Mouse (Mus musculus): ENCODE data around the gene Zfp189.
"Not testable (repeated sequence)": the region's sequence is repeated elsewhere in the genome, so short reads cannot be mapped to it uniquely, and the experiment has no call there.

Zfp189 gene

DNA sequence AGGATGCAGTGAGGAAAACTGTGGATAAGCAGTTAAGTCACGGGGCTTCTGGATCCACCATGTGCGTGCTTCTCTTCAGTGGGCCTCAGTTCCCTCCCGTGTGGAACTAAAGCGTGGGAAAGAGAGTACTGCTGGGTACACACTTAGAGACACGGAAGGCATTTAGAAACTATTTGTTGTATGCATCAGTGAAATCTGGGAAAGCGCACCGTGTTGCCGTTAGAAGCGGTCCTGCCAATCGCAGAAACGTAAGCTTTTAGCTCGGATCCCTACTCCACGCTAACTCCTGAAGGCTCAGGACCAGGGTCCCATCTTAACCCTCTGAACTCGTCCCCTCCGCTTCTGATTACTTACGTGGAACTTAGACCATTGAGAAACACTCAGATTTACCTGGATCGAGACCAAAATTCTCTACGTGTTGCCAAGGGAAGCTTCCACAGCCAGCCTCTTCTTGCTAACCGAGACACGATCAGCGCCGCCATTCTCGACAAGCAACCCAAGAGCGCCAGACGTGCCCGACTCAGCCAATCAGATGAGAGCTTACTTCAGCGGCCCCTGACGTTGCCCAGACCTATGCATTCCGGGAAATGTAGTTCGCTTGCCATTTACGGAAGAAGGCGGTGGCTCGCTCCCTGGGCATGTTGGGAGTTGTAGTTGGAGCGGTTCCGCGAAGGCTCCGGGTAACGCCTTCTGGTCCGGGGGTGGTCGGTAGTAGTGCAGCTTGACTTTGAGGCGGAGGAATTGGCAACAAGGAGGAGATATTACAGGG lies at the start of gene Zfp189, which contains the start of gene Mrpl50:
TSS of gene Zfp189 (plus strand) at position 605 of the 769 bp plus-strand sequence.
TSS of gene Mrpl50 (minus strand) at position 522 of the 769 bp plus-strand sequence.
- DNase-seq (ENCODE audit: low spot score in 2 of 2) = peak; percentile 89

DNA sequence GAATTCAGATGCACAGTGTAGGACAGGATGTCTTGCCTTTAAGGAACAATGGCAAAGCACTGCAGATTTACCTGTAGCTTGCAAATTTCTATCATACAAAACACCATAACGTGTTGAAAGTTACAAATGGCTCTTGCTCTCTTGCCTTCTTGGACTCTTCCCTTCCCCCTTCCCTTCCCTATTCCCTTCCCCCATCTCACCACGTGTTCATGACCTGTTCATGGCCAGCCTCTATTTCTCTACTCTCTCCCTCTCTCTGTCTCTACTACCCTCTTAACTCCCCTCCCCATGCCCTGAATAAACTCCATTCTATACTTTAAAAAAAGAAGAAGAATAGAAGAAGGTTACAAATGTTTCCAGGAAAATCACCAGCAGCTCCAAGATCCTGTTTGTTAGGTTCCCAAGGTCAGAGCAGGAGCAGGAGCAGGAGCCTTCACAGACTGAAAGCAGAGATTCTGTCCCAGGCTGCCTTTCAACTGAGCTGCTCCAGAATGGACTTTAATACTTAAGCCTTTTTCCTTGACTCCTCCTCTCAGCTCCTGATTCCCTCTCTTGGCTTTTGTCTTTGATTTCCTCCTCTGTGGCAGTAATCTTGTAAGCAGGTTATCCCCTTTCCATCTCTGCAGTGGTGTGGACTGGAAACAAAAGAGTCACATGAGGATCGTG lies 47.4 kb upstream of the Zfp189 start, which contains the start of gene Acnat1:
TSS of gene Acnat1 (minus strand) at position 478 of the 666 bp plus-strand sequence.
- no peak for DNase-seq (ENCODE audit: low spot score in 2 of 2)

DNA sequence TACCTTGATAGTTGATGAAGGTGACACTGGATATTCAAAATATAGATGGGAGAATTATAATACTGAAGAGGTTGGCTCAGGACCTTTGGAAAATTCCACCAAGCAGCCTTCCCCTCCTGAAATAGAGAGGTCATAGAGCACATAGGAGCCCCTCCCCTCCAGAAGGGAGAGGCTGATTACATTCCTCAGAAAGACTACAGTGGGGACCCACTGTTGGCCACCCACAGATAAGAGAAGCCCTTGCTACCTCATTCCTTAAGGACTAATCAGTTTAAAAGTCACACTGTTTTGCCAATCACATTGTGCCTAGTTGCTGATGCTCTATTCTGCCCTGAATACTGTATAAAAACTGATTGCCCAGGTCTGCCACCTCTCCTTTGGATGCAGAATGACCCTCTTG lies 46.4 kb upstream of the Zfp189 start:
- no peak for DNase-seq (ENCODE audit: low spot score in 2 of 2)

DNA sequence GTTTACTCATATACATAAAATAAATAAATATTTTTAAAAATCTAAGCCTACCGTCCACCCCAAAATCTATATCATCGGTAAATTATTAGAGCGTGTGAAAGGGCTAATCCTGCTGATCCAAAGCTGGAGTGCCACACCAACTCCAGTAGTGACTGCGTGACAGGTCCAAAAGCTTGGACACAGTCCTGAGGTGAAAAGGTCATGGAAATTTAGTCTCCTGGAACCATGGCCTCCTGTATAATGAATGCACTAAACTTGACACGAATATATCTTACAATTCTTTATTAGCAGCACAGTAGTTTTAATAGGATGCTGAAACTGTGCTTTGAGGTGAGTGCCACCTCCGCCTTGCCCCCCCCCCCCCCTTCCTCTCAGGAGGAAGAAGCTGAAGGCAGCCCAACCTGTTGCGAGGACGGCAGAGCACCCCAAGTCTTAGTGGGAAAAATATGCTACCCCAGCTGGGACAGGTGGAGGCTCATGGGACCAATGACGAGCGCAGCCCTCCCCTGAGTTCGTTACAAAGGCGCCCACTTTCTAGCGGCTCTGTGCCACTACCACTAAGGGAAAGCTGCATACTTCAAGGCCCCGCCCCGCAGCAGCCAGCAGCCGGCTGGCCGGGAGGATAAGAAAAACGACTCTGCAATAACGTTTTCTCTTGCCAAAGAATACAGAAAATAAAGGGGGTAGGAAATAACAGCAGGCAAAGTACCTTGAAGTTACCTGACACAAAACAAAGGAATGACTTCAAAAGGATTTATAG lies 42.7 kb upstream of the Zfp189 start:
- no peak for DNase-seq (ENCODE audit: low spot score in 2 of 2)

DNA sequence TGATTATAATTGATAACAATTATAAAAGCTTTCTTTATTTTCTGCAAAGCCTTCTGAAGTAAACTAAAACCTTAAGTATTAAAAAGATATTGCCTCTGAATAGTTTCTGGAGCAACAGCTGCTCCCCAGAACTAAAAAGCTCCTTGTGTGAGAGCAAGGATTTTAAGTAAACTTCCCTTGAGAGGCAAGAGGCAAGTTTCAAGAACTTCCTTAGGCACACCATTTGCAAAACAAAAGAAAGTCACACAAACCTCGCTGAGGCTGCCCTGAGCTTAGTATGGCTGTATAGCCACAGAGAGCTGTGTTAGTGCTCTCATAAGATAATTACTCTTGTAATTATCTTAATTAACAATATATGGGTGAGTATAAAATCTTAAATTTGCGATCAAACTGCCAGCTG lies 41.9 kb upstream of the Zfp189 start:
- DNase-seq (ENCODE audit: low spot score in 2 of 2) = not testable (repeated sequence)

DNA sequence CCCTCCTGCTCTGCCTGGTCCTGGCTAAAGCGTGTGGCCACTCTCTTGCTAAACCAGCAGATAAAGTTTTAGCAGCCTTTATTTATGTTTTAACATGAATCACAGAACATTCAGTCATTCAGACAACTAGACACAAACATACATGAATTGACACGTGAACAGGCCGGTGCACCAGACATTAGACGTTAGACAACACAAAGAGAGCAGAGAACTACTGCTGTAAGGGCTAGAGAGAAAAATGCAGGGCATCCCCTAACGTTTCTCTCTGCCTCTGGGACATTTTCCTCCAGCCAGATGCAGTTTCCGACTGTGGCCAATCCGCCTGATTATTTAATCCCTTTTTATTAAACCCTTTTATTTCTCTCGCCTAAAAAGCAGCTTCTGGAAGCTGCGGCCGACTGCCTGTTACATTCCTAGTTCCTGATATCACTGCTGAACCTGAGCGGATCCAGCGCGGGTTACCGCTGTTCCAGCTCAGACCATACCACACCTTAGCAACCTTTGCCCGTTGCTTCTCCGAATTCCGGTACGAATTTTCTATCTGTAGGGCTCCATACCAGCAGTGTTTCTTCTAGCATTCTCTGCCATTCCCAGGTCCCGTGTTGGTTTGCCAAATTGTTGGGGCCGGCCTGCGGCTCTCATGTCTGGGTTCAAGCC lies 40.7 kb upstream of the Zfp189 start:
- DNase-seq (ENCODE audit: low spot score in 2 of 2) = no peak

DNA sequence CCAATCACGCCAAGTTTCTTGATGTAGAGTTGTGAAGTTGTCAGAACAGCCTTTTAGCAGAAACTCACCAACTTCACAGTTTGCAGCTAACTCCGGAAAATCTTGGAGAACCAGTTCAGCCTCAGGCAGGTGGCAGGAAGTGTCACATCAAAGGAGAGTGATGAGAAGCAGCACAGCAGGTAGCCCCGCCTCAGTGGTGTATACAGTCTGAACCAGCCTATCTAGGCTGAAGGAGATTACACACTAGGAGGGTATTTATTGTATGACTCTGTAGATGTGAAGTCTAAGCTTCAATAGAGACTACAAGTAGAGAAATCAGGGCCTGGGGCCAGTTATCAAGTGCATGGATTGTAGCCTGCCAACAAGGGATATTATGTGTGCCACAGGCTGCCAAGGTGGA lies 40.1 kb upstream of the Zfp189 start:
- DNase-seq (ENCODE audit: low spot score in 2 of 2) = no peak

DNA sequence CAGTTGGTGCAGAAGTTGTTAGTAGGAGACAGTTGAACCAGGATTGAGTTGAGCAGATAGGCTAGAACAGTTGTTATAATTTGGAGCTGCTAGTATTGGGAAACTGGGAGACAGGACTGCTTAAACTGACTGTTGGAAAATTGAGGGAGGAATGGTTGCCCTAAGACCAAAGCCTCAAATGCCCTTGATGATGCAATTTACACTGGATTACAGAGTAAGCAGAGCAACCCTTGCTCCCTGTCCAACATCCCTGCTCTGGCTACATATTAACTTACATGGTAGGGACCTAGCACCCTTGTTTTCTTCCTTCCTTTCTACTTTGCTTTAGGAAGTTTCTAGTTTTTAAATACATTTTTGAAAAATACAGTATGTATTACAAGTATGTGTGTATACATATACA lies 35.5 kb upstream of the Zfp189 start:
- no peak for DNase-seq (ENCODE audit: low spot score in 2 of 2)

DNA sequence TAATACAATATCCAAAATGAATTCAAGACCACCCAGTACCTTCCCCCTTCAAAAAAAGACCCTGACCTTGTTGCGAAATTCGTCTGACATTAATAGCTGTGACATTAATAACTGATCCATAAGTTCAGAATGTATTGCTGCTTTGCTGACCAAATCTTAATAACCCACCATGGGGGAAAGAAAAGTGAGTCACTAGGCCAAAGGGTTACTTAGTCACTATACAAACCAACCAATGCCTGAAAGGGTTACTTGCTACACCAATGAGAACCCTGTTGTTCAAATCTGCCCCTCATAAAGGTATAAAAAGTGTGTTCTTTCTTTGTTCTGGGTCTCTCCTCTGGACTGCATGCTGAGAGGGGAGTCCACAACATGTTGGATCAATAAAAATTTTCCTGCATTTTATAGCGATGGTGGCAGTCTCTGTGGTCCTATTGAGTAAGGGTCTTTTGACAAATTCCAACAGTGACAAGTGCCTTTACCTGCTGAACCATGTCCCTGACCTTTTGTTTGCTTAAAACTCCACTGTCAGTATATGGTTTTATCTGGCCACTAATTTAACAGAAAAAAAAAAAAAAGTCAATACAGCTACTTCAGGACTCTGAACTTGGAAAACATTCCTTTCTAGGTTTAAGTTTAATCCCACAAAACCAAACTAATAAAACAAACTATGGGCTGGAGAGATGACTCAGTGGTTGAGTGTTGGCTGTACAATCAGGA lies 34.9 kb upstream of the Zfp189 start:
- DNase-seq (ENCODE audit: low spot score in 2 of 2) = not testable (repeated sequence)

DNA sequence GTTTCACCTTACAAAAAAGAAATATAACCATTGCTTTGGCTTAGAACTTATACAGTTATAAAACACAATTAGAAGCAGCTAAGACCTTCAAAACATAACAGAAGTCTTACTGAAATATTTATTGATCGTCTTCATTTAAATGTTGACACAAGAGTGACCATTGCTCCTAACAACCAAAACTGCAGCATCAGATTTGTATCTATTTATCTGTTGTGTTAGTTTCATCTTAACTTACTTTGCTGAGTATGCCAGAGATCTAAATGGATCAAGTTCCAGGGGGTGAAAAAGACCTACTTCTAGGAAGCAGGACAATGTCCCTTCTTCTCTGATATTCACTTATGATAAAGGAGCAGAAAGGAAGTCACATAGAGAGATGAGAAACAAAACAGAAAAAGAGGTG lies 17.4 kb upstream of the Zfp189 start:
- DNase-seq (ENCODE audit: low spot score in 2 of 2) = no peak

DNA sequence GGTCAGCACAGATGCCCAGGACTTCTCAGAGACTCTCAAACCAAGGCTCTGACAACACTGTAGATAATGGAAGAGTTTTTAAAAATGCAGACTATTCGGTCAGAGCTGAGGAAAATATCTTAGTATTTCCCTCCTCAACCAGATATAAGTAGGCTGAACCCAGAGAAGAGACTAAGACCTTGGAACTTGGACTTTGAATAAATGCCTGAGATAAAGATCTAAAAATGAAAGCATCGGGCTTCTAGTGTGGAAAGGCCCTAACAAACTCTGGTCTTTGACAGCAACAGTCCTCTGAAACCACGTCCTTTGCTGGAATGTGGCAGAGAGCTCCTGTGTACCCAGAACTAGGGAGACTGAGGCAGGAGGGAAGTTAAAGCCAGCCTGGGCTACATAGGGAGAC lies 14.6 kb upstream of the Zfp189 start, which contains the start of gene Baat:
TSS of gene Baat (minus strand) at position 172 of the 400 bp plus-strand sequence.
- DNase-seq (ENCODE audit: low spot score in 2 of 2) = no peak

DNA sequence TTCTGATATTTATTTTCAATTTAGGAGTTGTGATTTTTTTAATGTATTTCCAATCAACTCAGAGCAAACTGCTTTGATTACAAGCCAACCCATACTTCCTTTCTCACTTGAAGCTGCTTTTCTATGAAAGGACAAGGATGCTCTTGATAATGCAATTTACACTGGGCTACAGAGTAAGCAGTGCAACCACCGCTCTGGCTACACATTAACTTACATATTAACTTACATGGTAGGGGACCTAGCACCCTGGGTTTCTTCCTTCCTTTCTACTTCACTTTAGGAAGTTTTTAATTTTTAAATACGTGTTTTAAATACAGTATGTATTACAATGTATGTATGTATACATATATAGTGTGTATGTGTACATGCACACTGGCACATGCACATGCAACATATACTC lies 11.8 kb upstream of the Zfp189 start:
- DNase-seq (ENCODE audit: low spot score in 2 of 2) = no peak

DNA sequence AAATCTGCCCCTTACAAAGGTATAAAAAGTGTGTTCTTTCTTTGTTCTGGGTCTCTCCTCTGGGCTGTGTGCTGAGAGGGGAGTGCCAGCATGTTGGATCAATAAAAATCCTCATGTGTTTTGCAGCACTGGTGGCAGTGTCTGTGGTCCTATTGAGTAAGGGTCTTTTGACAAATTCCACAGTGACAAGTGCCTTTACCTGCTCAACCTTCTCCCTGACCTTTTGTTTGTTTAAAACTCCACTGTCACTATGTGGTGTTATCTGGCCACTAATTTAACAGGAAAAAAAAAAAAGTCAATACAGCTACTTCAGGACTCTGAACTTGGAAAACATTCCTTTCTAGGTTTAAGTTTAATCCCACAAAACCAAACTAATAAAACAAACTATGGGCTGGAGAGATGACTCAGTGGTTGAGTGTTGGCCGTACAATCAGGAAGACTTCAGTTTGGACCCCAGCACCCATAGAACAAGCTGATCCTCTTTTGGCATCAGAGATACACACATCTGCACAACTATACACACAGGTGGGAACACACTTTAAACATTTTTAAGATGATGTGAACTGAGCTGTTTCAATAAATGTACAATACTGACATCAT lies 10.6 kb upstream of the Zfp189 start:
- not testable (repeated sequence) for DNase-seq (ENCODE audit: low spot score in 2 of 2)

DNA sequence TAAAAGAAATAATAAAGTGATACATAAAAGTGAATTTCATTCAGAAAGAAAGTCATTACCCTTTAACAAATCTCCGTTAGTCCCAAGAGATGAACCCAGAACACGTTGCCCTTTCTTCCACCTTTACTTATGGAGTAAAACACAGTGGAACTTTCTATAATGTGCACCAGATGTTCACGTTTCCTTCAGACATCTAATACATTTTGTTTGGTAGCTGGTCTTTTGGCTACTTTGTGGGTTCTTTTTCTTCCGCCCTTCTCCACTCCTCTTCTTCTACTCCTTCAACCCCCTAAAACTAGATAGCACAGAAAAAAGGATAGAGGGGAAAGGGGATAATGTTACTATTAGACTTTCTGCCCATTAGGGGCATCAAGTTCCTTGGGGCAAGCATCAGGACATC lies 8.3 kb upstream of the Zfp189 start:
- no peak for DNase-seq (ENCODE audit: low spot score in 2 of 2)

DNA sequence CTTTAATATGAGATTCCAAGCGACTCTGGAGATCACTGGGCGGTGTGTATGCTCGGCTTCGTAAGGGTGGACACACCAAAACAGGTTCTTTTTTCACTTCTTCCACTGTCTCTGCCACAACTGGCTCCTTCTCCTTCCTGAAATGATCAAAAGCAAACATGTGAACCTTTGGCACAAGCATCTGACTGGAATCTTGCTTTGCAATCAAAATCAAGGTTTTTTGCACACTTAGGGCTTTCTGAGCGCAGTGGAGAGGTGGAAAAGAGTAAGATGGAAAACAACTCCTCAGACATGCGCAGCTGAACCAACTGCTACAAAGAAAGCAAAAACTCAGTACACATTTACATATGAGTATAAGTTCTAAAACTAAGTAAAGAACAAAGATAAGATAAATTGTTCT lies 6.5 kb upstream of the Zfp189 start:
- no peak for DNase-seq (ENCODE audit: low spot score in 2 of 2)

DNA sequence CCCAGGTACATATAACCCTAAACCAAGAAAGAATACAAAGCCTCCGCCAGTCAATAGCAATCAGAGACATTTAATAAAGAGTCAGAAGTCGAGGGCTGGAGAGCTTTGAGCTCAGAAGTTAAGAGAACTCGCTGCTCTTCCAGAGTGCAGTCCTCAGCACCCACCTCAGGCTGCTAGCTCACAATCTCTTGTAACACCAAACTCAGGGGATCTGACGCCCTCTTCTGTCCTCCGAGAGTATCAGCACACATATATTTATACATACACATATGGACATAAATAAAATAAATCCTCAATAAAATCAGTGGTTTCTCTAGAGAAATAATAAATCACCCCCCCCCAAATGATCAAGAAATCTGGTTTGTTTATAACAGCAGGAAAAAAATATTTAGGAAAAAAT lies 1.5 kb upstream of the Zfp189 start:
- no peak for DNase-seq (ENCODE audit: low spot score in 2 of 2)

DNA sequence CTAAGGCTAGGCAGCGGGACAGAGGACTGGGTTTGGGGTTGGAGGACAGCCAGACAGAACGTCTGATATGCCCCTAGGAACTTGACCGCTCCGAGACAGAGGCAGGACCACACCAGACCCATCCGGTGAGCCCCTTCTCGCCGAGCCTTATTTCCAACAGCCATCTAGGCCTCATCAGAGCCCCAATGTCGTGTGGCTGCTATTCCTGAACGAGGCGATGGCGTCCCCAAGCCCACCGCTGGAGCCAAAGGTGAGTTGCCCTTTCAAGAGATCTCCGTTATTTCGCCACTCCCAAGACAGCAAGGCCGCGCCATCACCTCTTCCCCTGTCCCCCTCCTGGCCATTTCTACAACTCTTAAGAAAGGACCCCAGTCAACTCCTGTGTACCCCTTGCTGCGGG lies 370 bp downstream of the Zfp189 start:
- no peak for DNase-seq (ENCODE audit: low spot score in 2 of 2)

DNA sequence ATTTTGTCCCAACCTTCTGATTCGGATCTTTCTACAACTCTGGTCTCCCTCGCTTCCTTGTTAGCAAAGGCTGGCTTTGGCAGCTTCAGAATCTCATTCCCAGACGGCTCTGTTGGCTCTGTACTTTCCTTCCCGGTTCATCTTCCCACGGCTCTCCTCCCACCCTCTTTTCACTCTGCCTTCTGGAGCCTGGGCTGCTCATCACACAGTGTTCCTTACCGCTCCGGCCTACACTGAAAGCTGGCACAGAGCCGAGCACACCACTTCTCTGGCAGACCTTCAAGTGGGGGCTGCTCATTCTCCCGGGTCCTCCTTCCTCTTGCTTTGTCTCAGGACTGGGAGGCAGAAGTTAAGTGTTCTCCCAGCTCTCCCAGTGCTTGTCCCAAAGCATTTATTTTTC lies 1.6 kb downstream of the Zfp189 start:
- DNase-seq (ENCODE audit: low spot score in 2 of 2) = no peak

DNA sequence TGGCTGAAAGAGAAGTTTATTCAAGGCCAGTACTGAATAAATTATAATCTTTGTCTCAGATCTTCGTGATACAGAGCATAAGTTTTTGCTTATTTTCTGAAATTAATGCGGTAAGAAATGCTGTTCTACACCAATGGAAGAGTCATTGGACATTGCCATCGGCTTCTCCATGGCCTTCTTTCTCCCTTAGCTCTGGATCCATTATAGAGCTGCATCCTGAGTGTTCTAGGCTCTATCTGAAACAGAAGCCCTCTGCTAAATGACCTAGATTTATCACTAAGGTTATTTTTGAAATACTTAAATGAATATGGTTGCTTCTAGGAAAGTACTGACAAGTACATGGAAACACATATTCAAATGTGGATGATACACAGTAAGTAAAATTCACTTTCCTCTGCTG lies 14.1 kb downstream of the Zfp189 start:
- no peak for DNase-seq (ENCODE audit: low spot score in 2 of 2)

DNA sequence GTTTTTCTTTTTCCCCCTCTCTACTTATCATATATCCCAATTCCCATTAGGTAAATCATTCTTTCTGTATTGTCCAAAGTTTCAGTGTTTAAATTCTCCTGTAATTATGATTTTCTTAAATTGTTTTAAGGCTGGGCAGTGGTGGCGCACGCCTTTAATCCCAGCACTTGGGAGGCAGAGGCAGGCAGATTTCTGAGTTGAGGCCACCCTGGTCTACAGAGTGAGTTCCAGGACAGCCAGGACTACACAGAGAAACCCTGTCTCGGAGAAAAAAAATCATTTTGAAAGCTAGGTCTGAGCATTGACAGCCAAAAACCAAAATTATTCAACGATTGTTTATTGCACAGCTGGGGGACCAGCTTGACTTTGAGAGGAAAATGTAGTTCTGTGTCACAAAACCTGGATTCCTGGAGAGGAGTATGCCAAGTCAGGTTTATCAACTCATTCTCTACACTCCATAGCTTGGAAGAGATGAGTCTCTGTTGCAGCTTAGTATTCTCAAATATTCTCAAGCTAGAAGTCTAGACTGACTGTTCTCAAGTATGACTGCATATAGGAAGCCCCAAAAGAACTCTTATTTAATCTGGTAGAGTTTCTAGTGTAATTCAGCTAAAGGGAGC lies 14.8 kb downstream of the Zfp189 start:
- DNase-seq (ENCODE audit: low spot score in 2 of 2) = no peak

All from urinary bladder, postnatal 4 days (tissue).